ENCODE assay signal across 8 mouse cellular contexts in genomic region chr4:147868450-147869031, GRCm38 (mm10). TPM values are rescaled to one million over a fixed set of nuclear protein-coding genes. Genes with fewer than 3 reads are reported as not detected.
DNase-seq lines count a peak whose midpoint lies in the region; ATAC-seq lines count a peak whose summit lies in the region.

Gene Miip (minus strand): TSS chr4:147868816.
Gene Fv1 (plus strand): TSS chr4:147868979.

- H3K4me2 ChIP-seq in hindbrain, embryonic 15.5 days, result peak within 1 kb of the TSS; percentile 85

- H3K9ac ChIP-seq in hindbrain, embryonic 15.5 days, result peak within 1 kb of the TSS; percentile 74

- peaks cover 27% of the 10 kb centered on the region for H3K4me1 ChIP-seq in hindbrain, embryonic 15.5 days (replicated peaks)

- no peaks in the 10 kb centered on the region for H3K27me3 ChIP-seq in hindbrain, embryonic 15.5 days

- H3K36me3 ChIP-seq in hindbrain, embryonic 15.5 days, result peaks cover 26% of the 10 kb centered on the region

- no peaks in the 10 kb centered on the region for H3K9me3 ChIP-seq in hindbrain, embryonic 15.5 days

- H3K4me3 ChIP-seq in hindbrain, embryonic 15.5 days, result peak within 1 kb of the TSS; percentile 94

- H3K27ac ChIP-seq in hindbrain, embryonic 15.5 days (replicated peaks), result peak within 1 kb of the TSS; percentile 87

- DNase-seq in T-cell, adult 2 months (ENCODE audit: low spot score), result peak; percentile 96
- DNase-seq in cerebellum, postnatal 36 days, result peak; percentile 89 to 91
- peak; percentile 94 to 98 for DNase-seq in frontal cortex, postnatal 36 days (ENCODE audit: low spot score in 2 of 2)
- peak; percentile 97 for DNase-seq in left cerebral cortex, adult 11 months (ENCODE audit: low spot score)
- DNase-seq in lung, postnatal 4 days, result peak; percentile 95 to 98
- peak; percentile 94 for DNase-seq in retina, postnatal 7 days (ENCODE audit: low read depth, low spot score)
- peak; percentile 76 for DNase-seq in urinary bladder, adult 2 months (ENCODE audit: low spot score)

- under 1% methylated on average over 30 of the region's 30 CpGs for WGBS in hindbrain, embryonic 15.5 days

- ATAC-seq in hindbrain, embryonic 15.5 days (ENCODE audit: low FRiP score, low read depth), result peak; percentile 97

RNA-seq across cellular contexts. Expression of gene Miip, which starts in this region (rescaled TPM):
- polyA plus RNA-seq in hindbrain, embryonic 15.5 days (2015; fragmentation: Nextera tagmentation; extraction: Ambion mirVana), result 38.1 and 39.8 TPM in 2 replicates
- 43.3 and 57.4 TPM in 2 replicates for polyA plus RNA-seq in urinary bladder, adult 2 months (2012; rRNA removed)

RNA-seq across cellular contexts. Expression of gene Fv1, which starts in this region (rescaled TPM):
- 10.7 and 12.5 TPM in 2 replicates for polyA plus RNA-seq in hindbrain, embryonic 15.5 days (2015; fragmentation: Nextera tagmentation; extraction: Ambion mirVana)
- 6.8 and 7.6 TPM in 2 replicates for polyA plus RNA-seq in urinary bladder, adult 2 months (2012; rRNA removed)

Comparison
In these comparisons a context has a peak if more than half of its experiments do, and no peak if none do; other contexts are left out.
1. Peak in every context shown above with its lines: DNase-seq, ATAC-seq, H3K4me3 ChIP-seq and H3K27ac ChIP-seq.